Mouse (Mus musculus) G1E (cell line): ENCODE results near the gene Filip1l. TPM values are rescaled to one million over a fixed set of nuclear protein-coding genes. Genes with fewer than 3 reads are reported as not detected.

Experiments
- ATAC-seq: 2 replicates; pipeline ENCODE4 v1.8.0; 2016; ENCODE audit warnings: mild to moderate bottlenecking; ENCODE audit not compliant: insufficient number of reproducible peaks, poor library complexity, low FRiP score, severe bottlenecking; ENCODE audit errors: extremely low read depth
- DNase-seq: peaks from one replicate; pipeline ENCODE4 v3.0.0; 2012; ENCODE audit warnings: low spot score
- H3K27me3 ChIP-seq: 2 replicates; pipeline ENCODE4 v1.6.1; 2012; ENCODE audit warnings: mild to moderate bottlenecking, low read length, inconsistent platforms; ENCODE audit not compliant: insufficient read depth
- H3K36me3 ChIP-seq: replicated peaks from 2 replicates; pipeline ENCODE3; 2012; ENCODE audit warnings: mild to moderate bottlenecking, inconsistent platforms
- H3K4me1 ChIP-seq: 2 replicates; pipeline ENCODE4 v1.6.1; 2012; ENCODE audit warnings: low read depth, low read length, inconsistent platforms, mixed read lengths; ENCODE audit not compliant: insufficient read depth
- H3K4me3 ChIP-seq: 2 replicates; pipeline ENCODE4 v1.5.1; 2012; ENCODE audit warnings: low read depth, mild to moderate bottlenecking, inconsistent platforms, low read length, moderate library complexity, mixed read lengths
- H3K9me3 ChIP-seq: replicated peaks from 2 replicates; pipeline ENCODE4 v1.6.1; 2012; ENCODE audit warnings: inconsistent platforms
- CTCF ChIP-seq: IDR thresholded peaks from 2 replicates; pipeline ENCODE4 v1.5.1; 2012; ENCODE audit warnings: low read depth, low read length, inconsistent platforms, mixed read lengths
- GATA1 ChIP-seq: IDR thresholded peaks from 2 replicates; pipeline ENCODE4 v1.6.1; 2012; ENCODE audit warnings: borderline replicate concordance, low read length, inconsistent platforms, mixed read lengths
- GATA2 ChIP-seq: IDR thresholded peaks from 2 replicates; pipeline ENCODE4 v1.6.1; 2012; ENCODE audit warnings: low read depth, low read length, inconsistent platforms, borderline replicate concordance
- POLR2AphosphoS5 ChIP-seq: IDR thresholded peaks from 2 replicates; pipeline ENCODE4 v1.6.1; 2012; ENCODE audit warnings: low read depth, low read length, inconsistent platforms; ENCODE audit not compliant: insufficient replicate concordance
- TAL1 ChIP-seq: conservative IDR thresholded peaks from 2 replicates; pipeline ENCODE4 v1.6.1; 2012; ENCODE audit warnings: low read depth, low read length, inconsistent platforms, mixed read lengths
- polyA plus RNA-seq: library from polyadenylated mRNA; stranded (reverse); fragments of >175 nt; gene quantifications from 2 replicates; pipeline ENCODE4 v1.2.3, GENCODE M21; 2012
- total RNA-seq, 2 experiments: library from RNA; stranded (forward) in 1 of 2; stranded (reverse) in 1 of 2; fragments of 200-1000 nt in 1 of 2; fragments of >200 nt in 1 of 2; fragmentation: Nextera tagmentation in 1 of 2; gene quantifications; 2 replicates each; pipeline ENCODE4 v1.2.3; 2014 to 2017

The Filip1l gene
- total RNA-seq (2014; fragmentation: Nextera tagmentation) (not detected in 2 replicates), total RNA-seq (2017) (0.22 and 0.23 TPM in 2 replicates), polyA plus RNA-seq (0.01 TPM in 1 of 2 replicates, not detected in the other)

DNA sequence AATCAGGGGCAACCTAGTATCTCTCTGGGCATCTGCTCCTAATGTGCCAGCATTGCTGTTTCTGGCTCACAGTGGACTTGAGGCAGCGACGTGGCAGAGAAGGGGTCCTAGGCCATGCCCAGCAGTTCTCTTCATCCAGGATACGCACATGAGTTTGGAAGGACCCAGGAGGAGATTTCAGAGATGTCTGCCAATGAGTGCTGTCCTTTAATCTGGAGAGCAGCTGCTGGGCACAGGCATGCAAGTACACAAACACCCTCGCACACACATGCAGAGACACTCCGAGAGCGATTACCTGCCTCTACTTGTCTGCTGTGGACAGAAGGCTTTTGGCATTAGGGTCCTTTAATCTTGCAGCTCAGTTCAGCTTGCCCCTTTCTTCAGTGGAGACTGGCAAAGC lies at the start of gene Filip1l:
TSS of gene Filip1l (plus strand) at position 343 of the 400 bp plus-strand sequence.
- DNase-seq (no peak), ATAC-seq (no peak)
- Histone ChIP-seq H3K4me3 (no peak within 1 kb of the TSS), H3K9me3 (no peaks in the 10 kb centered on the region), H3K4me1 (no peaks in the 10 kb centered on the region), H3K36me3 (peaks cover 8% of the 10 kb centered on the region), H3K27me3 (no peaks in the 10 kb centered on the region)
- TF ChIP-seq GATA1 (no peak), POLR2AphosphoS5 (no peak), GATA2 (no peak), TAL1 (no peak), CTCF (no peak)

- no peak overlapping the region for H3K4me3 ChIP-seq
- TF ChIP-seq GATA2, result no peak
- TF ChIP-seq CTCF, result no peak
- no peak for TF ChIP-seq GATA1
- TF ChIP-seq TAL1, result no peak
- TF ChIP-seq POLR2AphosphoS5, result no peak
- ATAC-seq (no peak), DNase-seq (no peak)
- peaks cover 32% of the 10 kb centered on the region for H3K36me3 ChIP-seq
- H3K9me3 ChIP-seq, result no peaks in the 10 kb centered on the region
- H3K4me1 ChIP-seq, result no peaks in the 10 kb centered on the region
- no peaks in the 10 kb centered on the region for H3K27me3 ChIP-seq
Observed at GRCm38 (mm10) chr16:57303716-57304115, 49.2 kb upstream of the Filip1l start.

DNA sequence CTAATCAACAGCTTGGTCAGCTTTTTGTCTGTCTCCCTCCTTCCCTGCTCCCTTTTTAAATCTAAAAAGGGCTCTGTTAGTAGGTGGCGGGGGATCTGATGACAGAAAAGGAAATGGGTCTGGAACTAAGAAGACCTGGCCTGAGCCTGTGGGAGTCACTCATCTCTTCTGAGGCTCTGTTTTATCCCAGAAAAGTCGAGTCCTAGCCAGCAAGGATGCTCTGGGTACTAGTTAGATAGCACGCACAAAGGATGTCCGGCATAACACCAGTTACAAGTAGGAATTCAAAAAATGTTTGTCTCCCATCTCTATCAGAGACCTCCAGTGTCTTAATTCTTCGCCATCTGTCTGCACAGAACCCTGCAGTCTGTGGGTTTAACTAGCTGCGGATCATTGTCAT lies 47.4 kb upstream of the Filip1l start:
- peaks cover 37% of the 10 kb centered on the region for H3K36me3 ChIP-seq
- ATAC-seq (no peak), DNase-seq (no peak)
- no peaks in the 10 kb centered on the region for H3K27me3 ChIP-seq
- no peaks in the 10 kb centered on the region for H3K9me3 ChIP-seq
- TF ChIP-seq CTCF (no peak), GATA2 (no peak), TAL1 (no peak), POLR2AphosphoS5 (no peak), GATA1 (no peak)
- H3K4me1 ChIP-seq, result no peaks in the 10 kb centered on the region
- H3K4me3 ChIP-seq, result no peak overlapping the region

DNA sequence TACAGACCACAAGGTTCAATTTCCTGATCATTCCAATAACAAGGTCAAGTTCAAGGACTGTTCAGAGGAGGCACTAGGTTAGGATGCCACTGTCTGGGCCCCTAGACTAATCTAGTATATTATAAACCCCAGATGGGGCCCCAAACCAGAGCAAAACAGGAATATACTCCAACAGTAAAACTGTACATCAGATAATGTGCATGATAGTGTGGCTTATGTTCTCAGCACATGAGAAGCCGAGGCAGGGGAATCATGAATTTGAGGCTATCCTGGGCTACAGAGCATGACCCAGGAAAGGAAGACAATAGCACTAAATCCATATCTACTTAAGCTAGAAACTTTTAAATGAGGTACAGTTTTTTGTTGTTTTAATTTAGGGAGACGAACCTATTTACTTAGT lies 40.8 kb upstream of the Filip1l start:
- ATAC-seq (no peak), DNase-seq (no peak)
- Histone ChIP-seq H3K4me1 (no peaks in the 10 kb centered on the region), H3K4me3 (no peak overlapping the region), H3K36me3 (peaks cover 39% of the 10 kb centered on the region), H3K9me3 (no peaks in the 10 kb centered on the region), H3K27me3 (no peaks in the 10 kb centered on the region)
- TF ChIP-seq GATA2, result no peak
- TF ChIP-seq TAL1, result no peak
- TF ChIP-seq CTCF, result no peak
- TF ChIP-seq POLR2AphosphoS5, result no peak
- no peak for TF ChIP-seq GATA1

DNA sequence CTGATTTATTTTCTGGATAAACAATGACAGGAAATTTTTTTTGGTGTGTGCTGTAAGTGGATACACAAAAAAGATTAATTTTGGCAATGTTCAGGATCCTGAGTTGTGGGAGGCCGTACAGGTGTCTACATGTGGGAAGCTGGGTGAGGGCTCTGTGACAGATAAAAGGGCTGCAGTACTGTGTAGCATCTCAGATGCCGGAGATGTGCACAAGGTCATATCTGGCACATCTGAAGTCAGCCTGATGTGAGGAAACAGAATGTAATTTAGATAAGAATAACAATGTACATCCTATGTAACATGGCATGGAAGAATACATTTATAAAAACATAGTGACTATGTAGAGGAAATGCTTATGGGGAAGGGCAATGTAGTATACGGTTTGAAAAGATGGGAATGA lies 39.4 kb upstream of the Filip1l start:
- Histone ChIP-seq H3K9me3 (no peaks in the 10 kb centered on the region), H3K36me3 (peaks cover 46% of the 10 kb centered on the region), H3K4me1 (no peaks in the 10 kb centered on the region), H3K27me3 (no peaks in the 10 kb centered on the region), H3K4me3 (no peak overlapping the region)
- ATAC-seq, result no peak
- TF ChIP-seq CTCF (no peak), TAL1 (no peak), GATA1 (no peak), GATA2 (no peak), POLR2AphosphoS5 (no peak)
- no peak for DNase-seq

GRCm38 (mm10) chr16:57314236-57314635 lies 38.7 kb upstream of the Filip1l start:
- DNase-seq (no peak), ATAC-seq (no peak)
- no peaks in the 10 kb centered on the region for H3K27me3 ChIP-seq
- H3K36me3 ChIP-seq, result peaks cover 44% of the 10 kb centered on the region
- no peaks in the 10 kb centered on the region for H3K9me3 ChIP-seq
- H3K4me3 ChIP-seq, result no peak overlapping the region
- TF ChIP-seq POLR2AphosphoS5 (no peak), CTCF (no peak), GATA2 (no peak), GATA1 (no peak), TAL1 (no peak)
- no peaks in the 10 kb centered on the region for H3K4me1 ChIP-seq

DNA sequence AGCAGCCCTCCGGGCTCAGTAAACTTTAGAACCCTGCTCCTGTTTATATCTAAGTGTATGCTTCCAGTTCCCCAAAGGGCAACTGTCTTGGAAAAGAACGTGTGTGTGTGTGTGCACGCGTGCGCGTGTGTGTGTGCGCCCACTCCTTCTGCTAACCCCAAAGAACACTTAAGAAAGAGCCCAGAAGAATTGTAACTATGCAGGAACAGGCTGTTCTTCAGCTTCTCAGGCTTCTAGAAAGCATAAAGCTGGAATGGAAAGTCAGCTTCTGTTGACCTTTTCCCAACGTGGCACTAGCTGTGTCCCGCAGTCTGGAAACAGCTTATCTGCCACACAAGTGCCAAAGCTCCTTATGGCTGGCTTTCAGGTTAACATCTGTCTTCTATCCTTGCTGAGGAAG lies 37.9 kb upstream of the Filip1l start:
- ATAC-seq (no peak), DNase-seq (no peak)
- Histone ChIP-seq H3K27me3 (no peaks in the 10 kb centered on the region), H3K4me1 (no peaks in the 10 kb centered on the region), H3K9me3 (no peaks in the 10 kb centered on the region), H3K4me3 (no peak overlapping the region), H3K36me3 (peaks cover 44% of the 10 kb centered on the region)
- TF ChIP-seq GATA2 (no peak), POLR2AphosphoS5 (no peak), GATA1 (no peak), TAL1 (no peak), CTCF (no peak)
